Mouse (Mus musculus) inflammation-experienced regulatory T-cells, adult 6 months (primary cell): ENCODE data around the gene Zfp574. TPM values are rescaled to one million over a fixed set of nuclear protein-coding genes. Genes with fewer than 3 reads are reported as not detected.

ENCODE experiments used
- ATAC-seq: one replicate; pipeline ENCODE4 v1.8.0; 2017
- polyA plus RNA-seq, 3 experiments: library from polyadenylated mRNA; unstranded; fragments of 100-300 nt; shearing (Covaris generic); gene quantifications; one replicate each; pipeline ENCODE4 v1.2.1; 2017

Zfp574 gene
- polyA plus RNA-seq, 3 experiments from 2014 or later, result 8.9 to 11.3 (median 11.3) TPM

DNA sequence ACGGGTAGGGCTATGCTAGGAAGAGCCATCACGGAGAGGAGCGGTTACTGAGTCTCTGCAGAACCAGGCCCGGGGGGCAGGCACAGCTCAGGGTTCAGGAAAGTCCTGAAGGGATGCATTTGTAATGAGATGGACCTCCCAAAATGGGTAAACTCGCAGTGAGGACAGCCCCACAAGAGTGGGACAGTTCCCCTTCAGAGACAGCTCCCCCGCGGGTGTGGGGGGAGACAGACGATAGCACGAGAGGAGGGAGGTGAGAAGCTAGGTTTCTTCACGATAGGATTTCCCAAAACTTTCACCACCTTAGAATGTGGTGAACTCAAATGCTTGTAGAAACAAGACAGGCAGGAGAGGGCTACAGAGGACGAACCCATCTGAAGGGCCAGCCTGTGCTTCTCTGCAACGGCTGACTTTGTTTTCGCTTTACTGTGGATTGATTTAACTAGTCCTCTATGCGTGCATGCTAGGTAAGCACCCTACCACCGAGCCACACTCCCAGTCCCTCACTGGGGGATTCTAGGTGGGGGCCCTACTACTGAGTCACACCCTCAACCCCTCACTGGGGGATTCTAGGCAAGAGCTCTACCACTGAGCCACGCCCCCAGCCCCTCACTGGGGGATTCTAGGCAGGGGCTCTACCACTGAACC is 40.7 kb downstream of the Zfp574 start:
- no peak for ATAC-seq

DNA sequence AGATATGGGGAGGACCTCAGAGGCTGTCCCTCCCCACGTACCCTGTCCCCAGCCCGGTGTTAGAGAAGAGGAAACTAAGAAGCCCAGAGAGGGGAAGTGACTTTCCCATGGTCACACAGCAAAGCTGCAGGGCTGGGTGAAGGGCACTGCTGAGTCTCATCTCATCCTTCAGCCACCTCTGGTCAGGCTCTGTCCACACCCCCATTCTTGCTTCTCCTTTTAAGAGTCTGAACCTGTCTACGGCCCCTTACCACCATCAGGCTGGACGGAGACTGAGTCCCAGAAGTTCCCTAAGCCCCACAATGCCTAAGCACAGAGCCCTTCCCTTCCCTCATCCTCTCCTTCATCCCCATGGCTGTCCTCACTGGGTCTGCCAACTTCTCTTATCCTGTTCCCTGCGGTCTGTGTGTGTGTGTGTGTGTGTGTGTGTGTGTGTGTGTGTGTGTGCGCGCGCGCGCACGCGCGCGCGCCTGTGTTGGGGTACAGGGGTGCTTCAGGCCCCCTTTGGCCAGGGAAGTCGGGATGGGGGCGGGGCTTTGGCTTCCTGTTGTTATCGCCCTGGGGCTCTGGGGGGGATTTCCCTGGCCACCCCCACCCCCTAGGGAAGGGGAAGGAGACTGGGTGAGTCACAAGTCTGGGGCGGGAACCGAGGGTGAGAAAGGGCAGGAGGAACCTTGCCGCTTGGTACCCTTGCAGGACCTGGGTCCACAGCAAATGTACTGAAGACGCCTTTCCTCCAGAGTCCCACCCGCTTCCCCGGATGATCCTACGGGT is 47.9 kb downstream of the Zfp574 start:
- ATAC-seq, result peak; percentile 88

DNA sequence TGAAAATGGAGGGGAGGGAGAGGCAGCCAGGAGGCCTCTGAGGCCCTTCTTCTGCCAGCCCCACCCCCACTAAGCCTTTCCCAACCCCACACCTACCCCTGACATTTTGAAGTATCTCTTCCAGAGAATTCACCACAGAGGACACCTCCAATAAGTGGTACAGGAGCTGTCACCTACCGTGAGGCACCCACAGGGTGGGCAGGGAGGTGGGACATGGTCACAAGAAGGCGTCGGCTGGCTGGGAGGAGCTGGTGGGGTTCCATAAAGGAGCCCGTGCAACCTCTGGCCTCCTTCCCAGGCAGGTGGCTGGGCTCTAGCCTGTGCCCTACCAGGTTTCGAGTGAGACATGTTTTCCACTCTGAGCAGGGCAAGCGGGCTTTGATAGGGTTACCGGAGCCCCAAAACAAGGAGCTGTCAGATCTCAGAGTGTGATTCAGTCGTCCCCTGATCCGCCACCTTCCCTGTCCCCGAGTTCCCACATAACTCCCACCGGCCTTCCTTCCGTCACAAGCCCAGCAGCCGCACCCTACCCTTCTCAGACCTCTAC is 48.9 kb downstream of the Zfp574 start:
- ATAC-seq, result peak; percentile 19

DNA sequence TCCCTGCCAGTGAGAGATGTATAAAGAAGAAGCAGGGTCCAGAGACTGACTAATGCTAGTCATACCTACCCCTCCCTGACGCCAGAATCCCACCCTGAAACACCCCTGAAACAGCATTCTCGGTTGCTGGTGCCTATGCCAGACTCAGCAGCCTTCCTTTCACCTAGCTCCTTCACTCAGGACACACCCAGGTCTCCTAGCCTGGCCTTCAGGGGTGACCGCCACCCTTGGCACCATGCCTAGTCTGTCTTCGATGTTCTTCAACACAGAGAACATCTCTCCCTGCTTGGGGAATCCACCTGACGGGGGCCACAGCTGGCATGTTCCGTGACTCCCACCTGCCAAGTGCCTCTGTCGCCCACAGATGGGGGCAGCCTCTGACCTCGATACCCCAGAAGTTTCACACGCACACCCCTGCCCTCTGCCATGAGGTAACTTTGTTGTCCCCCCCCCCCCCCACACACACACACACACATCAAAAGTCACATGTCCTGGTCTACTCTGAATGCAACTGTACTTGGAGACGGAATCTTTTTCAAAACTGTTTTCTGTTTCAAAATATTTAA is 53.4 kb downstream of the Zfp574 start:
- no peak for ATAC-seq

DNA sequence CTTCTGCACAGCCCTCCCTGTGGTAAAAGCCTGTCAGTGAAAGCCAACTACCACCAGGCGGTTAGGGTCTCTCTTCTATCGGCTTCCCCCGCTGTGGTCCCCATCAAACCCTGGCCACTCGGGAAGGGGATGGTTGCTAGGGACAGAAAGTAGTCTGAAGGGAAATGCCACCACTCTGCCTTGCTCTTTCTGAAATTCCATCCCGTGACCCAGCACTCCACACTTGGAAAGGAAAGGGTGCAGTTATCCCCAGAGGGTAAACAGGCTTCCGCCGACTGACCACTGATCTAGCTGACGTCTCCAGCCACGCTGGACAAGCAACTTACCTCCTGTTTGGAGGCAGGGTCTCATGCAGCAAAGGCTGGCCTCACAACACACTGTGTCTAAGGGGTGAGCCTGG is 55.6 kb downstream of the Zfp574 start:
- ATAC-seq, result no peak

DNA sequence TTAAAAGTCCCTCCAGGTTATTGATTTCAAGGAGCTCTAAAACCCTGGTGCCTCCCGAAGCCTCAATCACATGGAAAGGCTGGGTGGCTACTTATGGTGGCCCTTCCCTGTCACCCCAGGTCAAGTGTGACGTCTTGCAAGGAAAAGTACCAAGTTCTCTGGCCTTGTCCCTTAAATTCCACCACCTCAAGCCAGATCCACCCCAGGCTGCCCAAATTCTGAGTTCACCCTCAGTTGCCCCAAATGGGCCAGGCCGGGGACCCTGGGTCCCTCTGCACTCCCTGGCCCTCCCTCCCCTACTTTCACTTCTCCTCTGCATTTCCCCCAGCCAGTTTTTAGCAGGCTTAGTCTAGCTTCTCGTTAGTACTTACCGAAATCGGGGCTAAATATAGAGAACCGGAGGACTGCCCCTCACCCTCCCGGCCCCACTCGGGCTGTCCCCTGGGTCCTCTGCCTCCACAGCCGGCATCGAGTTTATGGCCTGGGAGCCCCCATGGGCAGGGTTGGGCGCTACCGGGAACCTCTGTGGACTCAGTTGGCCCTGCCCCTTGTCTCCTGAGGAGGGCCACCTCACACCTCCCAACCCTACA is 57.1 kb downstream of the Zfp574 start:
- ATAC-seq, result no peak

DNA sequence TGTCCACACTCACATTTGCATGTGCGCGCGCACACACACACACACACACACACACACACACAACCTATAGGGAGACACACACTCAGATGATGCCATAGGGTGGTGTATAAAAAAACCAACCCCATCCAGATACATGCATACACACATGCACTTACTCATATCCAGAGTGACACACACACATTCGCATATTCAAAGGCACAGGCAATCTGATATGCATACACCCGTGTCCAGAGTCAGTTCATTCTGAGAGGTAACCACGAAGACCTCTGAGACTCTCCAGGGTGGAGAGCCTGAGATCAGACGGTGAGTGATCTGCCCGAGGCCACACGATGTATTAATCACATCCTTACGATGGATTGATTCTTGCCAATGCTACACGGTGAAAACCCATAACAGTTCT is 58.2 kb downstream of the Zfp574 start:
- no peak for ATAC-seq

DNA sequence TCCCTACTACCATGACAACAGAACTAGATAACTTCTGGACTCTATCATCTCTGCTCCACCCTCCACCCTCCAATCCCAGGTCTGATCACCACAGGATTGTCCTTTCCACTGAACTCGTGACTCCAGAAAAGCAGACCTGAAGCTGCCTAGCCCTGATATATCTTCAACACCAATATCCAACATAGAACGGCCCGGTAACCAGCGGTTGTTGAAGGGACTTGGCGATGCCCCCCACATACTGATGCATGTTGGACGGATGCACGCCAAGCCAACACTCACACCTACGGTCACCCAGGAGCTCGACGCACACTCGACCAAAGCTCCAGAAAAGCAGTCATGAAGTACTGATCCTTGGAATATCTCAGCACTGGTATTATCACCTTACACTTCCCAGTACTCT is 58.9 kb downstream of the Zfp574 start:
- ATAC-seq, result no peak

DNA sequence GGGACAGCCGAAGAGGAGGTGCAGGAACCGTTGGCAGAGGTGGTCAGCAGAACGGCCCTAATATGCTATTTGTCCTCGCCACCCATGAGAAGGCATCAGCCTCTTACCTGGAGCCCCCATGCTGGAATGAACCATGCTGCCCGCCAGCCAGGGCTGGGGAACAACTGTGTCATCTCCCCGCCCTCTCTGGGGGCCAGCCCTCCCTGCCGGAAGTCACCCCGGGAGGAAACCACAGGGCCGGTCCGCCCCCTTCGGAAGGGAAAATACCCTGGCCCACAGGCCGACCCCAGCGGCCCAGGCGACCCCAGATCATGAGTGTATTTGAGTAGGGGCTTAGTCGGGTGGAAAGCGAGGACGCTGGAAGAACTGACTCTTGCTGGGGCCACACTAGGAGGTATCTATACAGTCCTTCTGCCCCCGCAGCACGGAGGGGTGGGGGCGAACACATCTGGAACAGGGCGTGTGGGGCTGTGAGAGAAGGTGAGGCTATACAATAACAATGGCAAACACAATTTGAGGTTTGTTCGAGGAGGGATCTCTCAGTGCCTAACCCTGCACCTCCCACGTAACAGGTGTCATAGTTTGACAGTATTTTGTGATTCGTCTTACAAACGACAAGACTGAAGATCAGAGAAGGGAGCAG is 60.1 kb downstream of the Zfp574 start:
- ATAC-seq, result peak; percentile 87

Other genes starting within 250 kb of the Zfp574 start
- gene Gm9844, start 210.4 kb upstream of the Zfp574 start, polyA plus RNA-seq, result 10 to 100 TPM; 14.1 to 61.2 (median 46.0) TPM
- gene Lypd4, start 202.6 kb upstream of the Zfp574 start, polyA plus RNA-seq, result not detected
- not detected for gene Dmrtc2, start 202.5 kb upstream of the Zfp574 start, polyA plus RNA-seq
- over 10,000 TPM in 2 of 3 experiments, 1,000 to 10,000 TPM in 1; 7,402 to 12,964 (median 12,716) TPM for gene Rps19, start 188.2 kb upstream of the Zfp574 start, polyA plus RNA-seq
- gene Cd79a, start 175.2 kb upstream of the Zfp574 start, polyA plus RNA-seq, result 10 to 100 TPM in 2 of 3 experiments, 1 to 10 TPM in 1; 2.2 to 13.5 (median 10.8) TPM
- gene Arhgef1, start 169.7 kb upstream of the Zfp574 start, polyA plus RNA-seq, result 100 to 1,000 TPM; 112 to 198 (median 176) TPM
- not detected for gene Gm4881, start 128.1 kb upstream of the Zfp574 start, polyA plus RNA-seq
- 100 to 1,000 TPM; 119 to 244 (median 236) TPM for gene Rabac1, start 99.8 kb upstream of the Zfp574 start, polyA plus RNA-seq
- gene Atp1a3, start 66.6 kb upstream of the Zfp574 start, polyA plus RNA-seq, result 1 to 10 TPM in 2 of 3 experiments, under 1 TPM in 1; 0.62 to 3.6 (median 3.4) TPM
- 1 to 10 TPM; 3.1 to 4.9 (median 3.2) TPM for gene Grik5, start 221 bp upstream of the Zfp574 start, polyA plus RNA-seq
- gene Pou2f2, start 107.2 kb downstream of the Zfp574 start, polyA plus RNA-seq, result 10 to 100 TPM; 18.1 to 32.0 (median 30.0) TPM
- gene Dedd2, start 148.0 kb downstream of the Zfp574 start, polyA plus RNA-seq, result 10 to 100 TPM; 24.6 to 26.2 (median 25.0) TPM
- gene Zfp526, start 148.9 kb downstream of the Zfp574 start, polyA plus RNA-seq, result 1 to 10 TPM; 2.2 to 4.0 (median 2.5) TPM
- 10 to 100 TPM in 1 of 3 experiments, 1 to 10 TPM in 2; 8.5 to 13.3 (median 8.9) TPM for gene Gsk3a, start 165.3 kb downstream of the Zfp574 start, polyA plus RNA-seq
- under 1 TPM; 0.34 to 0.70 (median 0.38) TPM for gene Erf, start 178.2 kb downstream of the Zfp574 start, polyA plus RNA-seq
- gene Cic, start 195.1 kb downstream of the Zfp574 start, polyA plus RNA-seq, result 10 to 100 TPM; 17.9 to 35.2 (median 21.6) TPM
- 10 to 100 TPM; 17.5 to 37.2 (median 31.3) TPM for gene Pafah1b3, start 225.4 kb downstream of the Zfp574 start, polyA plus RNA-seq
- gene Prr19, start 228.8 kb downstream of the Zfp574 start, polyA plus RNA-seq, result not detected
- gene Tmem145, start 233.5 kb downstream of the Zfp574 start, polyA plus RNA-seq, result not detected
- under 1 TPM in 2 of 3 experiments, not detected in 1; 0.13 to 0.31 TPM for gene Megf8, start 244.6 kb downstream of the Zfp574 start, polyA plus RNA-seq